Mouse (Mus musculus): Measurements from ENCODE around the gene Vdac2. TPM values are rescaled to one million over a fixed set of nuclear protein-coding genes. Genes with fewer than 3 reads are reported as not detected.
A peak's percentile ranks its signal among the peaks of the same experiment; 100 is the strongest.

Vdac2 gene
- total and polyA plus RNA-seq, 3 experiments: 268 to 475 (median 461) TPM

DNA sequence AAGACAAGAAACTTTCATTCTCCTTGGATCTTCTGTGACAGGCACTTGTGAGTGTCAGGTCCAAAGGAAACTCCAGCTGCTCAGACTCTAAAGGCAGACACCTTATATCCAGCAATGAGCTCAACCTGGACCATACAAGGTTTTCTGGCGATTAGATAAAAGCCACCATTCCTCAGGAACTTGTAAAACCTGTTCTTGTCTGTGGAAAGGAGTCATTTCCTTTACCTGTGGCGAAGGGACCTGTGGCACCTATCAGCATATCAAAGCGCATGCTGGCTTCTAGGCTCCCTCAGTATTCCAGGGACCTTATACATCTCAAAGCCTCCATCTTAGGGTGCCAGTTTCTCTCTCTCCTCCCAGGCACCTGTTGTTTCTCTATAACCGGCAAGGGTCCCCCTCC, 7.6 kb upstream of the Vdac2 start:
- H3K4me1 ChIP-seq (ENCODE audit: control insufficient read depth in 1 of 2, insufficient read depth in 2 of 2): peaks cover 7 to 16% of the 10 kb centered on the region in 2 experiments
- DNase-seq (ENCODE audit: extremely low read depth): no peak
- no peaks in the 10 kb centered on the region for H3K79me2 ChIP-seq (replicated peaks; ENCODE audit: control insufficient read depth, extremely low read depth, insufficient read depth, poor library complexity, severe bottlenecking)
- no peak for TF ChIP-seq POLR2AphosphoS2 (IDR thresholded peaks at IDR 0.05; ENCODE audit: low read depth, low read length)
- TF ChIP-seq KAT2A (IDR thresholded peaks at IDR 0.05; ENCODE audit: insufficient replicate concordance, low read length): no peak
- TF ChIP-seq ZNF384 (IDR thresholded peaks at IDR 0.05; ENCODE audit: low read depth, low read length): no peak
- TF ChIP-seq GABPA (IDR thresholded peaks at IDR 0.05; ENCODE audit: insufficient replicate concordance, low read depth, low read length): no peak
- TF ChIP-seq ZC3H11A (IDR thresholded peaks at IDR 0.05; ENCODE audit: low read depth, low read length): no peak
- TF ChIP-seq ETS1 (conservative IDR thresholded peaks at IDR 0.05; ENCODE audit: low read depth, low read length): no peak
- no peak for TF ChIP-seq MAX (IDR thresholded peaks at IDR 0.05; ENCODE audit: low read length)
- no peak for TF ChIP-seq POLR2A (IDR thresholded peaks at IDR 0.05; ENCODE audit: low read depth, low read length)
- no peak for TF ChIP-seq TCF12 (IDR thresholded peaks at IDR 0.05; ENCODE audit: low read depth, low read length)
- no peak for TF ChIP-seq MYC (IDR thresholded peaks at IDR 0.05; ENCODE audit: low read depth, low read length)
- TF ChIP-seq CHD2 (IDR thresholded peaks at IDR 0.05; ENCODE audit: low read length): no peak
- no peak for TF ChIP-seq JUN (IDR thresholded peaks at IDR 0.05; ENCODE audit: insufficient read depth, low read depth, low read length)
- TF ChIP-seq ELF1 (IDR thresholded peaks at IDR 0.05; ENCODE audit: low read depth, low read length): no peak
- TF ChIP-seq HCFC1 (IDR thresholded peaks at IDR 0.05; ENCODE audit: low read depth, low read length): no peak
- no peaks in the 10 kb centered on the region for H3K36me3 ChIP-seq (replicated peaks in 1 of 2; ENCODE audit: control insufficient read depth in 1 of 2, insufficient read depth in 1 of 2, low read length in 1 of 2)
- no peak overlapping the region for H3K27ac ChIP-seq (ENCODE audit: insufficient read depth, low read depth)
- no peaks in the 10 kb centered on the region for H3K9me3 ChIP-seq (replicated peaks; ENCODE audit: low read length)
- H3K27me3 ChIP-seq (replicated peaks): no peaks in the 10 kb centered on the region
- dilution Hi-C loops (cut with MboI; ENCODE audit: extremely low pct_ligation_motif_present, extremely low pct_unique_long_range_greater_than_20kb, low sequenced_read_pairs) (no loop called here), in situ Hi-C loops (cut with MboI; ENCODE audit: low pct_ligation_motif_present, low pct_unique_long_range_greater_than_20kb, low sequenced_read_pairs) (no loop called here)
- no peak overlapping the region for H3K4me2 ChIP-seq (ENCODE audit: insufficient read depth, low read depth, poor library complexity, severe bottlenecking)
- H3K4me3 ChIP-seq (replicated peaks in 1 of 3; ENCODE audit: low read depth in 2 of 3, low read length in 2 of 3, poor library complexity in 1 of 3): no peak overlapping the region
- H3K9ac ChIP-seq (ENCODE audit: insufficient read depth, low read depth): no peak overlapping the region

DNA sequence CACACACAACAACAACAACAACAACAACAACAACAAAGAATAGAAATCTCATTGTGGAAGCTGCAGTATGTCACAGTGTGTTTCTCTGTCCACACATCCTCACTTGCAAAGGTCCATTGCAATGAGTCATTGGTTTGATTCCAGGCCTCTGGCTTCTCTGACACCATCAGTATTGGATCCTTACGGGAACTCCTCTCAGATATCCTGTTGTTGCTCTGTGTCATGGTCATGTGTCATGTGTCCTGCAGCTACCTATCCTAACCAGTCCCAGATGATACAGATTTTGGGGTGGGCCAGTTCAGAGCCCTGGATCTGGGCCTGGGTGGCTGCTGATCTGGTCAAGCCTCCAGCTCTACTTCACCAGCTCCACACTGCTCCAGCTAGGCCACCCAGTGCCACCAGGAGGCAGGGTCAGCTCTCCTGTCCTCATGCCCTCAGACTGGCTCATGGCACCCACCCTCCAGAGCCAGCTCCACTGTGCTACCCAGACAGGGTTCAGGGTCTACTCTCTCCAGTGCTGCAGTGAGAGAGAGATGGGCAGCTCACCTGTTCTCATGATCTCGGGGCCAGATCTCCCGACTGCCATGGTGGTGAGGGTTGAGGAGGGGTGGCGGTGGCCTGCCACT, 4.0 kb upstream of the Vdac2 start:
- no peaks in the 10 kb centered on the region for H3K36me3 ChIP-seq (replicated peaks in 1 of 2; ENCODE audit: control insufficient read depth in 1 of 2, insufficient read depth in 1 of 2, low read length in 1 of 2)
- in situ Hi-C loops (cut with MboI; ENCODE audit: low pct_ligation_motif_present, low pct_unique_long_range_greater_than_20kb, low sequenced_read_pairs): no loop called here
- dilution Hi-C loops (cut with MboI; ENCODE audit: extremely low pct_ligation_motif_present, extremely low pct_unique_long_range_greater_than_20kb, low sequenced_read_pairs): no loop called here
- TF ChIP-seq TBP (conservative IDR thresholded peaks at IDR 0.05; ENCODE audit: low read depth, low read length) (no peak), CTCF (conservative IDR thresholded peaks at IDR 0.05 in 1 of 2, IDR thresholded peaks at IDR 0.05 in 1 of 2; ENCODE audit: low read depth in 2 of 2, low read length in 2 of 2) (peak in 1 of 2 experiments; percentile 41; a peak in 1 of 4 replicates)
- no peak overlapping the region for H3K9ac ChIP-seq (ENCODE audit: insufficient read depth, low read depth)
- H3K79me2 ChIP-seq (replicated peaks; ENCODE audit: control insufficient read depth, extremely low read depth, insufficient read depth, poor library complexity, severe bottlenecking): no peaks in the 10 kb centered on the region
- H3K27me3 ChIP-seq (replicated peaks): no peaks in the 10 kb centered on the region
- H3K4me1 ChIP-seq (ENCODE audit: control insufficient read depth in 1 of 2, insufficient read depth in 2 of 2): no peaks in the 10 kb centered on the region
- H3K4me3 ChIP-seq (replicated peaks in 1 of 3; ENCODE audit: low read depth in 2 of 3, low read length in 2 of 3, poor library complexity in 1 of 3): no peak overlapping the region
- H3K4me2 ChIP-seq (ENCODE audit: insufficient read depth, low read depth, poor library complexity, severe bottlenecking): no peak overlapping the region
- no peaks in the 10 kb centered on the region for H3K9me3 ChIP-seq (replicated peaks; ENCODE audit: low read length)
- no peak for DNase-seq (ENCODE audit: extremely low read depth)
- H3K27ac ChIP-seq (ENCODE audit: insufficient read depth, low read depth): no peak overlapping the region
